Mouse (Mus musculus) CH12.LX (cell line): ENCODE data around the gene Olfr1417. TPM values are rescaled to one million over a fixed set of nuclear protein-coding genes. Genes with fewer than 3 reads are reported as not detected.

Experiments
- DNase-seq: peaks from one replicate; pipeline ENCODE4 v3.0.0-alpha.2; 2013; ENCODE audit errors: extremely low read depth
- H3K27ac ChIP-seq: 2 replicates; pipeline ENCODE4 v1.5.1; 2012; ENCODE audit warnings: low read depth, mild to moderate bottlenecking, control low read depth, moderate library complexity; ENCODE audit not compliant: insufficient read depth
- H3K27me3 ChIP-seq: replicated peaks from 2 replicates; pipeline ENCODE3; 2012; ENCODE audit warnings: inconsistent platforms
- H3K36me3 ChIP-seq, 2 experiments: replicated peaks in 1 of 2; 2 replicates each; pipeline versions ENCODE3 to v1.6.1; 2012; ENCODE audit warnings: inconsistent platforms in 1 of 2, low read length in 1 of 2, mild to moderate bottlenecking in 1 of 2, mixed read lengths in 1 of 2, moderate library complexity in 1 of 2; ENCODE audit not compliant: control insufficient read depth in 1 of 2, insufficient read depth in 1 of 2
- H3K4me1 ChIP-seq, 2 experiments: 2 replicates each; pipeline ENCODE4 v1.6.1; 2012; ENCODE audit warnings: inconsistent platforms in 1 of 2, moderate library complexity in 1 of 2; ENCODE audit not compliant: insufficient read depth in 2 of 2, control insufficient read depth in 1 of 2
- H3K4me2 ChIP-seq: 2 replicates; pipeline ENCODE4 v1.6.1; 2012; ENCODE audit warnings: low read depth, mild to moderate bottlenecking, control low read depth; ENCODE audit not compliant: poor library complexity, insufficient read depth, severe bottlenecking
- H3K4me3 ChIP-seq, 3 experiments: fragments of 150-350 bp in 1 of 3; sonication (generic) in 1 of 3; replicated peaks in 1 of 3; 2 replicates each; pipeline versions ENCODE3 to v1.5.1; 2011 to 2012; ENCODE audit warnings: low read depth in 2 of 3, low read length in 2 of 3, mild to moderate bottlenecking in 2 of 3, moderate library complexity in 2 of 3, control low read depth in 1 of 3, improper control_type of control experiment in 1 of 3, inconsistent platforms in 1 of 3, mixed read lengths in 1 of 3; ENCODE audit not compliant: poor library complexity in 1 of 3
- H3K79me2 ChIP-seq: replicated peaks from 2 replicates; pipeline ENCODE4 v1.6.1; 2012; ENCODE audit warnings: mild to moderate bottlenecking, moderate library complexity; ENCODE audit not compliant: control insufficient read depth, poor library complexity, insufficient read depth, severe bottlenecking; ENCODE audit errors: extremely low read depth
- H3K9ac ChIP-seq: 2 replicates; pipeline ENCODE4 v1.6.1; 2012; ENCODE audit warnings: low read depth, mild to moderate bottlenecking, control low read depth, moderate library complexity; ENCODE audit not compliant: insufficient read depth
- H3K9me3 ChIP-seq: replicated peaks from 2 replicates; pipeline ENCODE3; 2012; ENCODE audit warnings: low read length, inconsistent platforms, mixed read lengths
- BHLHE40 ChIP-seq: IDR thresholded peaks from 2 replicates; pipeline ENCODE4 v1.6.1; 2011; ENCODE audit warnings: mild to moderate bottlenecking, low read depth, low read length, improper control_type of control experiment
- CHD1 ChIP-seq: IDR thresholded peaks from 2 replicates; pipeline ENCODE4 v1.6.1; 2012; ENCODE audit warnings: low read depth, low read length, improper control_type of control experiment, inconsistent platforms
- CHD2 ChIP-seq: IDR thresholded peaks from 2 replicates; pipeline ENCODE4 v1.6.1; 2011; ENCODE audit warnings: low read length, improper control_type of control experiment
- CTCF ChIP-seq, 2 experiments: IDR thresholded peaks in 1 of 2; conservative IDR thresholded peaks in 1 of 2; 2 replicates each; pipeline ENCODE4 v1.5.1; 2011 to 2012; ENCODE audit warnings: low read depth in 2 of 2, low read length in 2 of 2, improper control_type of control experiment in 1 of 2, inconsistent platforms in 1 of 2, mild to moderate bottlenecking in 1 of 2, moderate library complexity in 1 of 2
- ELF1 ChIP-seq: IDR thresholded peaks from 2 replicates; pipeline ENCODE4 v1.6.1; 2014; ENCODE audit warnings: low read depth, mild to moderate bottlenecking, inconsistent platforms, low read length, improper control_type of control experiment
- EP300 ChIP-seq: IDR thresholded peaks from 2 replicates; pipeline ENCODE4 v1.6.1; 2011; ENCODE audit warnings: low read length, improper control_type of control experiment
- GABPA ChIP-seq: IDR thresholded peaks from 2 replicates; pipeline ENCODE4 v1.6.1; 2012; ENCODE audit warnings: low read depth, low read length, improper control_type of control experiment, inconsistent platforms; ENCODE audit not compliant: insufficient replicate concordance
- HCFC1 ChIP-seq: IDR thresholded peaks from 2 replicates; pipeline ENCODE4 v1.6.1; 2012; ENCODE audit warnings: low read depth, mild to moderate bottlenecking, inconsistent platforms, low read length, improper control_type of control experiment
- JUN ChIP-seq: IDR thresholded peaks from 2 replicates; pipeline ENCODE4 v1.6.1; 2011; ENCODE audit warnings: low read depth, mild to moderate bottlenecking, low read length, improper control_type of control experiment, moderate library complexity; ENCODE audit not compliant: insufficient read depth
- JUND ChIP-seq: conservative IDR thresholded peaks from 2 replicates; pipeline ENCODE4 v1.6.1; 2011; ENCODE audit warnings: low read depth, low read length, improper control_type of control experiment
- KAT2A ChIP-seq: IDR thresholded peaks from 2 replicates; pipeline ENCODE4 v1.6.1; 2012; ENCODE audit warnings: low read length, improper control_type of control experiment, inconsistent platforms; ENCODE audit not compliant: insufficient replicate concordance
- MAFK ChIP-seq: IDR thresholded peaks from 2 replicates; pipeline ENCODE4 v1.6.1; 2011; ENCODE audit warnings: low read length, improper control_type of control experiment; ENCODE audit not compliant: insufficient replicate concordance
- MAZ ChIP-seq: IDR thresholded peaks from 2 replicates; pipeline ENCODE4 v1.6.1; 2012; ENCODE audit warnings: low read depth, mild to moderate bottlenecking, inconsistent platforms, low read length, improper control_type of control experiment, moderate library complexity
- MXI1 ChIP-seq: IDR thresholded peaks from 2 replicates; pipeline ENCODE4 v1.6.1; 2011; ENCODE audit warnings: mild to moderate bottlenecking, low read depth, low read length, improper control_type of control experiment
- MYC ChIP-seq: IDR thresholded peaks from 2 replicates; pipeline ENCODE4 v1.6.1; 2011; ENCODE audit warnings: low read depth, mild to moderate bottlenecking, improper control_type of control experiment, low read length
- NELFE ChIP-seq: IDR thresholded peaks from 2 replicates; pipeline ENCODE4 v1.6.1; 2011; ENCODE audit warnings: low read depth, low read length, improper control_type of control experiment
- NRF1 ChIP-seq: IDR thresholded peaks from 2 replicates; pipeline ENCODE4 v1.6.1; 2014; ENCODE audit warnings: low read depth, mild to moderate bottlenecking, inconsistent platforms, low read length, improper control_type of control experiment, moderate library complexity
- RAD21 ChIP-seq: IDR thresholded peaks from 2 replicates; pipeline ENCODE4 v1.6.1; 2011; ENCODE audit warnings: low read depth, mild to moderate bottlenecking, low read length, improper control_type of control experiment, moderate library complexity
- SIN3A ChIP-seq: IDR thresholded peaks from 2 replicates; pipeline ENCODE4 v1.6.1; 2012; ENCODE audit warnings: low read length, improper control_type of control experiment, inconsistent platforms
- SMC3 ChIP-seq: IDR thresholded peaks from 2 replicates; pipeline ENCODE4 v1.6.1; 2011; ENCODE audit warnings: low read depth, low read length, improper control_type of control experiment
- TBP ChIP-seq: conservative IDR thresholded peaks from 2 replicates; pipeline ENCODE4 v1.6.1; 2011; ENCODE audit warnings: low read depth, low read length, improper control_type of control experiment
- UBTF ChIP-seq: IDR thresholded peaks from 2 replicates; pipeline ENCODE4 v1.6.1; 2012; ENCODE audit warnings: low read depth, mild to moderate bottlenecking, inconsistent platforms, low read length, improper control_type of control experiment, moderate library complexity
- USF1 ChIP-seq: IDR thresholded peaks from 2 replicates; pipeline ENCODE4 v1.6.1; 2014; ENCODE audit warnings: low read depth, mild to moderate bottlenecking, inconsistent platforms, low read length, improper control_type of control experiment
- ZNF384 ChIP-seq: IDR thresholded peaks from 2 replicates; pipeline ENCODE4 v1.6.1; 2012; ENCODE audit warnings: low read depth, low read length, improper control_type of control experiment, inconsistent platforms
- dilution Hi-C: fragments of 300-500 bp; cut with MboI; formaldehyde crosslinking; loops from 2 replicates; pipeline ENCODE4 v1.14.3; 2020; ENCODE audit warnings: low sequenced_read_pairs; ENCODE audit not compliant: extremely low pct_unique_long_range_greater_than_20kb, extremely low pct_ligation_motif_present
- in situ Hi-C: fragments of 300-500 bp; cut with MboI; formaldehyde crosslinking; loops from 3 replicates; pipeline ENCODE4 v1.14.3; 2019; ENCODE audit warnings: low sequenced_read_pairs, low pct_ligation_motif_present, low pct_unique_long_range_greater_than_20kb, mixed read lengths
- polyA plus RNA-seq: library from polyadenylated mRNA; unstranded; fragments of >175 nt; gene quantifications from 2 replicates; pipeline ENCODE4 v1.2.1, GENCODE M21; 2012; ENCODE audit warnings: low read depth; ENCODE audit not compliant: insufficient read length
- total RNA-seq, 2 experiments: library from RNA; depleted of rRNA; stranded (reverse); fragments of 300-350 nt in 1 of 2; fragments of >200 nt in 1 of 2; gene quantifications; 2 replicates each; pipeline ENCODE4 v1.2.3; 2012 to 2014

Gene Olfr1417
- total and polyA plus RNA-seq, 3 experiments = not detected

- Histone ChIP-seq H3K9ac (no peak overlapping the region), H3K4me2 (no peak overlapping the region), H3K27ac (no peak overlapping the region), H3K27me3 (no peaks in the 10 kb centered on the region), H3K4me3 (no peak overlapping the region), H3K9me3 (peaks cover 10% of the 10 kb centered on the region), H3K36me3 (no peaks in the 10 kb centered on the region), H3K4me1 (no peaks in the 10 kb centered on the region), H3K79me2 (no peaks in the 10 kb centered on the region)
- TF ChIP-seq RAD21 (peak; percentile 6), NELFE (no peak), ZNF384 (no peak), HCFC1 (no peak), CHD1 (no peak), GABPA (no peak), BHLHE40 (no peak), ELF1 (no peak), KAT2A (no peak), MAFK (no peak), MXI1 (no peak), TBP (no peak), UBTF (no peak), CTCF (conservative IDR thresholded peaks at IDR 0.05 in 1 of 2, IDR thresholded peaks at IDR 0.05 in 1 of 2; ENCODE audit: low read depth in 2 of 2, low read length in 2 of 2) (peak in 1 of 2 experiments; percentile 16; a peak in 1 of 4 replicates), NRF1 (no peak), JUN (no peak)
- in situ Hi-C loops = no loop called here
- DNase-seq = no peak
- dilution Hi-C loops = no loop called here
Observed at GRCm38 (mm10) chr19:11867837-11868236, 28.8 kb upstream of the Olfr1417 start.

GRCm38 (mm10) chr19:11860966-11861365, 21.9 kb upstream of the Olfr1417 start, which contains the start of gene Olfr1418:
Gene Olfr1418, minus strand, starts transcription at chr19:11861066.
- Histone ChIP-seq H3K79me2 (no peaks in the 10 kb centered on the region), H3K9me3 (peaks cover 4% of the 10 kb centered on the region), H3K9ac (no peak within 1 kb of the TSS), H3K27ac (no peak within 1 kb of the TSS), H3K4me3 (no peak within 1 kb of the TSS), H3K36me3 (no peaks in the 10 kb centered on the region), H3K4me2 (no peak within 1 kb of the TSS), H3K27me3 (no peaks in the 10 kb centered on the region), H3K4me1 (peaks cover 0 to 3% of the 10 kb centered on the region in 2 experiments; a peak in 2 of 4 replicates)
- dilution Hi-C loops (no loop called here), in situ Hi-C loops (no loop called here)
- DNase-seq = no peak
- no peak for TF ChIP-seq HCFC1
- TF ChIP-seq NRF1 = no peak
- TF ChIP-seq NELFE = no peak
- TF ChIP-seq JUND = no peak
- TF ChIP-seq CTCF (conservative IDR thresholded peaks at IDR 0.05 in 1 of 2, IDR thresholded peaks at IDR 0.05 in 1 of 2; ENCODE audit: low read depth in 2 of 2, low read length in 2 of 2) = no peak
- TF ChIP-seq EP300 = no peak
- TF ChIP-seq SMC3 = no peak
- TF ChIP-seq SIN3A = no peak
- TF ChIP-seq CHD2 = no peak
- no peak for TF ChIP-seq USF1
- TF ChIP-seq MAZ = no peak
- no peak for TF ChIP-seq ELF1
- TF ChIP-seq MYC = no peak
- no peak for TF ChIP-seq ZNF384
